Mouse (Mus musculus) thymus, postnatal 4 days (tissue): Measurements from ENCODE around the gene Adh6a.
"Not testable (repeated sequence)": the region's sequence is repeated elsewhere in the genome, so short reads cannot be mapped to it uniquely, and the experiment has no call there.

Experiments used
- DNase-seq: peaks from one replicate; pipeline ENCODE4 v3.0.0; 2021

Gene Adh6a

GRCm38 (mm10) chr3:138325466-138325865 is 12.4 kb downstream of the Adh6a start:
- no peak for DNase-seq

GRCm38 (mm10) chr3:138333910-138334309 is 20.8 kb downstream of the Adh6a start:
- DNase-seq = no peak

GRCm38 (mm10) chr3:138334320-138334719 is 21.2 kb downstream of the Adh6a start:
- DNase-seq = peak; percentile 11

- no peak for DNase-seq
These were observed 22.5 kb downstream of the Adh6a start for GRCm38 (mm10) chr3:138335566-138335965.

DNA sequence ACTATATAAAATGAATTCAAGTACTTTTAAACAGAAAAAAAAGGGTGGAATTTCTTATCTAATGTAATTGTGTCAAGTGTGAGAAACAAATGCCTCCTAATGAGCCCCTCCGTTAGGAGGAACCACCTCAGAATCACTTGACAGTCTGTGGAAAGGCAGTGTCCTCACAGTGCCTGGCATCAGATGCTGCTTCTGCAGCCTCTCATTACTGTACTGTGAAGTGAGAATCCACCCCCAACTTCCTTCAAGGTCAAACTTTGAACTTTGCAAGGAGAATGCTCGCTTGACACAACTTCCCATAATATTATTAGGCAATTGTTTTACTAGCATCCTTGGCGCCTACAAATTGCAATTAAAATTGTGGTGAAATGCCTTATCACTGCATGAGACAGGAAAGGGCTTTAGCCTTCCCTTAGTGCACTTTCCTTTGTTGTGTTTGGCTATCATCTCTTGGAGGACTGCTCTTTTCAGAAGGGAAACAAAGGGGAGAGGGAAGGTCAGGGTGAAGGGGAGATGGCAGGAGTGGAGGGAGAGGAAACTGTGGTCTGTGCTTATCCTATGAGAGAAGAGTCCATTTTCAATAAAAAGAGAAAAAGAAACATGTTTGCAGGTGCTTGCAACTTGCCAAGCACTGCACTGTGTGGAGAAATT is 23.1 kb downstream of the Adh6a start:
- DNase-seq = no peak

GRCm38 (mm10) chr3:138341471-138341870 is 28.4 kb downstream of the Adh6a start, which contains the start of gene Adh6b:
Adh6b (plus strand) TSS chr3:138341775.
- DNase-seq = no peak

GRCm38 (mm10) chr3:138347041-138347440 is 34.0 kb downstream of the Adh6a start:
- DNase-seq = no peak

GRCm38 (mm10) chr3:138352012-138352809 is 39.1 kb downstream of the Adh6a start:
- no peak for DNase-seq

- no peak for DNase-seq
These were observed 45.8 kb downstream of the Adh6a start for GRCm38 (mm10) chr3:138358856-138359255.

DNA sequence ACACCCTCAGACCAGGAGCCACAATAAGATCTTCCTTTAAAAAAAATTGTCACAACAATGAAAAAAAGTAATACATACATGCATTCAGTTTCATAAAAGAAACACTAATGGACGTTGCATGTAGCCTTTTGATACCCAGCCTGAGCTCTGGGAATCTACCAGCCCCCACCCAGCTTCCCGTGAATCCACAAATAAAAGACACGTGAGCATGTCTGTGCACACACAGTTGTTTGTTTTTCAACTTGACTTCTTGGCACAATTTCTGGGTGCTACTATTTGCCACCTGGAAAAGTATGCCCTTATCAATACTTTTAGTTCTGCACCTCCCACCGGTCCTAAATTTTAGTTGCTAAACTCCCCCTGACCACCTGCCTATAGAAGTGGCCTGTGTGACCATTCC is 47.6 kb downstream of the Adh6a start:
- no peak for DNase-seq

- no peak for DNase-seq
These were observed 49.8 kb downstream of the Adh6a start for GRCm38 (mm10) chr3:138362920-138363319.

DNA sequence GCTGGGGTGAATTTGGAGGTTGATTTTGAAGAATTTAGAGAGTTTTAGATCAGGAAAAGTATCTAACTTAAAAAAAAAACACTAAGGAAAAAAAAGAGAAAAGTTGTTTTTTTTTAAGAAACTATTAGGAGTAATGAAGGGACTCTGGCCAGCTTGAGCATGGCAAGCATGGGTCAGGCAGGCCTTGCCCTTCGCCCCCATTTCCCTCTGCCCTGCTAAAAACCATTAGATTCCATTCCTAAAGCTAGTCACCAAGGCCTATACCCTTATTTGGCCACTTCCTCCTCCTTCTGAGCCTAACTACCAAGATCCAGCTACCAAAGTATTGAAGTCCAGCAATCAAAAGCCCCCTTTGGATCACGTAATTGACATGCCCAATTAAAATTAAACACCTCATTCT is 53.1 kb downstream of the Adh6a start:
- no peak for DNase-seq

DNA sequence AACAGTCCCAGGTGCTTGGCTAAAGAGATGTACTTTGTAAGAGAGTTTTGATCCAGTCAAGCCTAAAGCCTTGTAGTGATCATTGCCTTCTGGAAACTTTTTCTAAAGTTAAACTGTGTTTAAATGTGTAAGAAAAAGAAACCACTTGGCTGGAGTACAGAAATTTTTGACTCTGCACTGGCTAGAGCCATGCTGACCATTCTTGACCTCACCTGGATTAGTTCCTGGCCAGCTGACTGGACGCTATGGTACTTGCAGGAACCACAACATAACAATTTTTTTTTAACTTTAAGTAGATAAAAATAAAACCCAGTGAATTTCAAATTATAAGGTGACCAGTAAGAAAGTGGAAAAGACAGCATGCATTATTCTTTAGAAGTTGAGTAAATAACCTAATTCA is 56.5 kb downstream of the Adh6a start:
- no peak for DNase-seq

GRCm38 (mm10) chr3:138370289-138370688 is 57.2 kb downstream of the Adh6a start:
- not testable (repeated sequence) for DNase-seq

- no peak for DNase-seq
These were observed 60.8 kb downstream of the Adh6a start for GRCm38 (mm10) chr3:138373920-138374319.

- DNase-seq = no peak
These were observed 62.1 kb downstream of the Adh6a start for GRCm38 (mm10) chr3:138375148-138375547.
